Mouse (Mus musculus) midbrain, embryonic 11.5 days (tissue): Measurements from ENCODE around the gene Tchp. TPM values are rescaled to one million over a fixed set of nuclear protein-coding genes. Genes with fewer than 3 reads are reported as not detected.

Experiments used
- ATAC-seq: fragments of 200-750 bp; cut with Nextera tagmentation; 2 replicates; pipeline ENCODE4 v1.8.0; 2017; ENCODE audit warnings: moderate TSS enrichment, moderate library complexity; ENCODE audit not compliant: low FRiP score
- DNase-seq: peaks from one replicate; pipeline ENCODE4 v3.0.0; 2015; ENCODE audit warnings: low spot score; ENCODE audit errors: missing footprints
- H3K27ac ChIP-seq: fragments of 300-500 bp; sonication (generic); 2 replicates; pipeline ENCODE4 v1.5.1; 2014; ENCODE audit warnings: low read depth, low read length
- H3K27me3 ChIP-seq: fragments of 300-500 bp; sonication (generic); 2 replicates; pipeline ENCODE4 v1.6.1; 2014; ENCODE audit warnings: mild to moderate bottlenecking, low read length, moderate library complexity, mixed read lengths; ENCODE audit not compliant: control insufficient read depth, insufficient read depth
- H3K36me3 ChIP-seq: fragments of 300-500 bp; sonication (generic); 2 replicates; pipeline ENCODE4 v1.6.1; 2014; ENCODE audit warnings: mild to moderate bottlenecking, low read length, moderate library complexity, mixed read lengths; ENCODE audit not compliant: control insufficient read depth, insufficient read depth
- H3K4me1 ChIP-seq: fragments of 300-500 bp; sonication (generic); 2 replicates; pipeline ENCODE4 v1.6.1; 2014; ENCODE audit warnings: low read length; ENCODE audit not compliant: control insufficient read depth, insufficient read depth
- H3K4me2 ChIP-seq: fragments of 300-500 bp; sonication (generic); 2 replicates; pipeline ENCODE4 v1.6.1; 2014; ENCODE audit warnings: mild to moderate bottlenecking, moderate library complexity
- H3K4me3 ChIP-seq: fragments of 300-500 bp; sonication (generic); 2 replicates; pipeline ENCODE4 v1.5.1; 2014; ENCODE audit warnings: low read depth, low read length
- H3K9ac ChIP-seq: fragments of 300-500 bp; sonication (generic); 2 replicates; pipeline ENCODE4 v1.6.1; 2014; ENCODE audit warnings: low read length
- H3K9me3 ChIP-seq: fragments of 300-500 bp; sonication (generic); 2 replicates; pipeline ENCODE4 v1.6.1; 2016; ENCODE audit warnings: low read length; ENCODE audit not compliant: control insufficient read depth
- WGBS: fragments of 180-500 bp; shearing (Covaris S2); extraction: QIAGEN DNeasy Blood & Tissue Kit; methylation state at CpG from one replicate; pipeline ENCODE4 v1.1.7; 2014; 5-methylcytosine and 5-hydroxymethylcytosine counted together
- polyA plus RNA-seq: library from polyadenylated mRNA; unstranded; fragments of >200 nt; fragmentation: Nextera tagmentation; extraction: Ambion mirVana; gene quantifications from 2 replicates; pipeline ENCODE4 v1.2.1, GENCODE M21; 2014

Tchp gene
- polyA plus RNA-seq, 1 experiment from 2014 or later: 17.4 TPM

- peaks cover 13% of the 10 kb centered on the region for H3K36me3 ChIP-seq
- no peak overlapping the region for H3K4me2 ChIP-seq
- ATAC-seq (no peak), DNase-seq (no peak)
- no peak overlapping the region for H3K4me3 ChIP-seq
- WGBS: 95% methylated on average over 21 of the region's 21 CpGs
- peaks cover 5% of the 10 kb centered on the region for H3K4me1 ChIP-seq
- no peaks in the 10 kb centered on the region for H3K9me3 ChIP-seq
- H3K9ac ChIP-seq: no peak overlapping the region
- no peak overlapping the region for H3K27ac ChIP-seq
- no peaks in the 10 kb centered on the region for H3K27me3 ChIP-seq
Measured at GRCm38 (mm10) chr5:114709357-114709756, 1.8 kb downstream of the Tchp start.

- WGBS: 94% methylated on average over 18 of the region's 18 CpGs
- no peak for ATAC-seq
Measured at GRCm38 (mm10) chr5:114714551-114714950, 7.0 kb downstream of the Tchp start.

DNA sequence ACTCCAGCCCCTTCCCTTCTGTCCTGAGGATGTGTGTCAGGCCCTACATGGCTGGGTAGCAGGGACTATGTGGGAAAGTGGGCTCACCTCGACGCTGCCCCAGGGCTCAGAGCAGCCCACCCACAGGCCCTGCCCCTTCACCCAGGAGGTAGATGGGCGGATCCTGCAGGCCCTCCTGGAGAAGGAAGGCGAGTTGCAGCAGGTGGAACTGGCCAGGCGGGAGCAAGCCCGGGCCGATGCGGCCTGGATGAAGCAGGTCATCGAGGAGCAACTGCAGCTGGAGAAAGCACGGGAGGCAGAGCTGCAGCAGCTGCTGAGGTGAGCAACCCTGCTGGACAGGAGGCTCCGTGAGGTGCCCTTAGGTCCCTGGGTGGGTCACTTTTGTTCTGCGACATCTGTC lies 9.7 kb downstream of the Tchp start:
- WGBS: 86% methylated on average over 12 of the region's 12 CpGs
- no peak overlapping the region for H3K27ac ChIP-seq
- no peak overlapping the region for H3K9ac ChIP-seq
- peaks cover 31% of the 10 kb centered on the region for H3K36me3 ChIP-seq
- no peak overlapping the region for H3K4me2 ChIP-seq
- no peaks in the 10 kb centered on the region for H3K4me1 ChIP-seq
- no peaks in the 10 kb centered on the region for H3K9me3 ChIP-seq
- DNase-seq: no peak
- H3K27me3 ChIP-seq: no peaks in the 10 kb centered on the region
- no peak for ATAC-seq
- H3K4me3 ChIP-seq: no peak overlapping the region

More at GRCm38 (mm10) chr5:114714551-114714950, 7.0 kb downstream of the Tchp start:
- peaks cover 25% of the 10 kb centered on the region for H3K36me3 ChIP-seq
- H3K9me3 ChIP-seq: no peaks in the 10 kb centered on the region
- no peak overlapping the region for H3K4me2 ChIP-seq
- H3K4me1 ChIP-seq: no peaks in the 10 kb centered on the region
- no peak overlapping the region for H3K4me3 ChIP-seq
- DNase-seq: no peak
- no peak overlapping the region for H3K9ac ChIP-seq
- H3K27me3 ChIP-seq: no peaks in the 10 kb centered on the region
- H3K27ac ChIP-seq: no peak overlapping the region

DNA sequence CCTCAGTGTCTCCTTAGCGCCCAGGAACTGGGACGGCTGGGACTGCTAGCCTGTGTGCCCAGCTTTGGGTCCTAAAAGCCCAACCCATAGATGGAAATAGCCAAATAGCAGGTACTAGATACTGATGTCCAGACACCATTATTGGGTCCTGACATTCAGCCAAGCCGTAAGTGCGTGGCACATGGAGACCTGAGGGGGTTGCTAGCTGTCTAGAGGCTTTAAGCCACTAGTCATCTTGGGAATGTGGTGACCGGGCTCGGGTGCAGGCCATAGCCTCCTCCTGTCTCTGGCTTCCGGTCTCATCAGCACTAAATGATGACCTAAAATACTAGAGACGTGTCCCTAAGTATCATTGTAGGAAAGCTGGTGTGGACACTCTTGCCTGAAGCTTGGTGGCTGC lies 10.4 kb downstream of the Tchp start:
- Histone ChIP-seq H3K27ac (no peak overlapping the region), H3K4me2 (no peak overlapping the region), H3K27me3 (no peaks in the 10 kb centered on the region), H3K9me3 (no peaks in the 10 kb centered on the region), H3K4me3 (no peak overlapping the region), H3K9ac (no peak overlapping the region), H3K36me3 (peaks cover 31% of the 10 kb centered on the region), H3K4me1 (no peaks in the 10 kb centered on the region)
- 91% methylated on average over 8 of the region's 8 CpGs for WGBS
- no peak for ATAC-seq
- no peak for DNase-seq

DNA sequence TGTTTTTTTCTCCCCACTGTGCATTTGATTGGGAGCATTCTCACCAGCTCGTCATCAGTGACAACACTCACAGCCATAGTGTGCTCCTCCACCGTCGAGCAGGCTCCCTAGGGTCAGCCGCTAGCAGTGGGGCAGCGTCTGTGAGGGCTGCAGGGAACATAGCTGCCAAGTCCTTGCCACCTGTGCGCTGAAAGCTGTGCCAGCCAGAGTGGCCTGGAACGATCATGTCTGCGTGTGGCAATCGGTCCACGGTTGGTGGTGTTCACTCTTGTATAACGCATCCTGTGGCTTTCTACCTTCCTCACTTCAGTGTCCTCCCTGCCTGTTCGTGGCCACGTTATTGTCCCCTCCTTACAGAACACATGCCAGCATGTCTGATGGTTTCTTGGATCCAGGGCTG lies 10.9 kb downstream of the Tchp start:
- no peak overlapping the region for H3K4me3 ChIP-seq
- H3K4me1 ChIP-seq: no peaks in the 10 kb centered on the region
- H3K27ac ChIP-seq: no peak overlapping the region
- peaks cover 29% of the 10 kb centered on the region for H3K36me3 ChIP-seq
- H3K27me3 ChIP-seq: no peaks in the 10 kb centered on the region
- H3K4me2 ChIP-seq: no peak overlapping the region
- ATAC-seq (no peak), DNase-seq (no peak)
- H3K9ac ChIP-seq: no peak overlapping the region
- 91% methylated on average over 13 of the region's 13 CpGs for WGBS
- H3K9me3 ChIP-seq: no peaks in the 10 kb centered on the region

- Histone ChIP-seq H3K9ac (no peak overlapping the region), H3K27me3 (no peaks in the 10 kb centered on the region), H3K4me1 (no peaks in the 10 kb centered on the region), H3K9me3 (no peaks in the 10 kb centered on the region), H3K4me2 (no peak overlapping the region), H3K4me3 (no peak overlapping the region), H3K36me3 (peaks cover 26% of the 10 kb centered on the region), H3K27ac (no peak overlapping the region)
- ATAC-seq (no peak), DNase-seq (no peak)
- WGBS: 89% methylated on average over 20 of the region's 20 CpGs
Measured at GRCm38 (mm10) chr5:114719003-114719927, 11.7 kb downstream of the Tchp start.

- Histone ChIP-seq H3K4me2 (no peak overlapping the region), H3K4me1 (no peaks in the 10 kb centered on the region), H3K27ac (no peak overlapping the region), H3K27me3 (no peaks in the 10 kb centered on the region), H3K9me3 (no peaks in the 10 kb centered on the region), H3K9ac (no peak overlapping the region), H3K4me3 (no peak overlapping the region), H3K36me3 (peaks cover 26% of the 10 kb centered on the region)
- no peak for DNase-seq
- 92% methylated on average over 6 of the region's 6 CpGs for WGBS
- no peak for ATAC-seq
Measured at GRCm38 (mm10) chr5:114719928-114720270, 12.3 kb downstream of the Tchp start.

DNA sequence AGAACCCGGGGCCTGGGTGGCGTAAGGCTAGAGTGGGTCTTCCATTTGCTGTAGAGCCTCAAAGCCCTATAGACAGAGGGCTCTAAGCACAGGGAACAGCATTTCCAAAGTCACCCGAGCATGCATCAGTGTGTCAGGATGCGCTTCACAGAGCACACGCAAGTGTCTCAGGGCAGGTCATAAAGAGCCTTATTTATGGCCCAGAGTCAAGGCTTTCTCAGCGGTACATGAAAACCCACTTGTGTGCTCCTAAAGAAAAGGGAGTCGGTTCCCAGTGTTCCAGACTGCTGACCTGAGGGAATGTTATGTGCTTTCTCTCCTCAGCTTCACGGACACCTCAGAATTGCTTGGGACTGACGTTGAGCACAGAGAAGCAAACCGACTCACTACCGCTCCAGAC lies 13.2 kb downstream of the Tchp start:
- Histone ChIP-seq H3K4me2 (no peak overlapping the region), H3K27me3 (no peaks in the 10 kb centered on the region), H3K4me1 (no peaks in the 10 kb centered on the region), H3K4me3 (no peak overlapping the region), H3K36me3 (peaks cover 22% of the 10 kb centered on the region), H3K27ac (no peak overlapping the region), H3K9me3 (no peaks in the 10 kb centered on the region), H3K9ac (no peak overlapping the region)
- ATAC-seq (no peak), DNase-seq (no peak)
- WGBS: 94% methylated on average over 11 of the region's 11 CpGs

DNA sequence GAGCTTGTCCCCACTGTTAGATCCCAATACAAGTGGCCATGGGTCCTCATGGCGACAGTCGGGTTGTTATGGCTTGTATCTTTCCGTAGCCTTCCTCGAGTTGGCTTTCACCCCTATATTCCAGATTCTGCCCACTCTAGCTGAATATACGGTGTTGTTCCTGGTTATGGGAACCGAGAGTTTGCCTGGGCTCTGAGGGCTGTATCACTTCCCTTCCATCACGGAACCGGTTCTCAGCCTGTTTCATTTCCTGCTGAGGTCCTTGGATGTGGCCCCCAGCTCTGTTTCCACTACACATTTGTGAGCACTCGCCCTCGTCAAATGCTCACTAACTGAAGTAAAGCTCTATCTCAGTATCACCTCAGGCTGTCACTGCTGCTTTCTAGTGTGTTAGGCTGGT lies 14.4 kb downstream of the Tchp start:
- no peaks in the 10 kb centered on the region for H3K9me3 ChIP-seq
- no peak overlapping the region for H3K4me3 ChIP-seq
- H3K27ac ChIP-seq: no peak overlapping the region
- 92% methylated on average over 10 of the region's 10 CpGs for WGBS
- H3K4me2 ChIP-seq: no peak overlapping the region
- peaks cover 21% of the 10 kb centered on the region for H3K36me3 ChIP-seq
- no peaks in the 10 kb centered on the region for H3K4me1 ChIP-seq
- ATAC-seq (no peak), DNase-seq (no peak)
- no peaks in the 10 kb centered on the region for H3K27me3 ChIP-seq
- no peak overlapping the region for H3K9ac ChIP-seq
